ENCODE assay signal across 15 mouse cellular contexts in genomic region chr2:115774153-115774908, GRCm38 (mm10).
DNase-seq lines count a peak whose midpoint lies in the region; ATAC-seq lines count a peak whose summit lies in the region.
"Had no signal": no experiment of that assay in that cellular context is flagged by ENCODE, and none has a peak within 500 bp of the region (broad histone marks: within the 10 kb centered on the region; RNA-seq: fewer than 3 reads in every experiment).

No protein-coding gene starts in this region.

- H3K4me3 ChIP-seq in heart, embryonic 13.5 days, result no peak overlapping the region
- H3K4me3 ChIP-seq in stomach, embryonic 15.5 days (replicated peaks), result no peak overlapping the region
- H3K4me3 ChIP-seq: layer of hippocampus, adult 2 months; neural tube, embryonic 12.5 days had no signal

- no peaks in the 10 kb centered on the region for H3K9me3 ChIP-seq in heart, embryonic 13.5 days
- no peaks in the 10 kb centered on the region for H3K9me3 ChIP-seq in stomach, embryonic 15.5 days
- H3K9me3 ChIP-seq: neural tube, embryonic 12.5 days had no signal

- H3K27ac ChIP-seq in heart, embryonic 13.5 days (replicated peaks), result peak overlapping the region; percentile 86
- peak overlapping the region; percentile 86; the same call in 1 of the 2 replicates for H3K27ac ChIP-seq in stomach, embryonic 15.5 days
- H3K27ac ChIP-seq: layer of hippocampus, adult 2 months; neural tube, embryonic 12.5 days had no signal

- no peak for DNase-seq in heart, adult 8-10 months (ENCODE audit: low spot score)
- DNase-seq in kidney, postnatal 4 days, result peak; percentile 19 to 38
- no peak for DNase-seq in kidney, postnatal 25 days
- no peak for DNase-seq in left cerebral cortex, postnatal 10 days (ENCODE audit: extremely low spot score in 1 of 2, low spot score in 2 of 2)
- DNase-seq in embryo, embryonic 9.5 days (ENCODE audit: extremely low spot score), result no peak
- DNase-seq: cerebellum, adult 9-11 months; lung, adult 2 months; midbrain, embryonic 14.5 days; retina, postnatal 1 day; thymus, adult 18-20 months had no signal

- intact Hi-C loops in left cerebral cortex, postnatal 10 days (cut with DNase I), result no loop called here

- H3K27me3 ChIP-seq in heart, embryonic 13.5 days (replicated peaks), result no peaks in the 10 kb centered on the region
- no peaks in the 10 kb centered on the region for H3K27me3 ChIP-seq in stomach, embryonic 15.5 days (replicated peaks)
- H3K27me3 ChIP-seq: neural tube, embryonic 12.5 days had no signal

- H3K4me1 ChIP-seq in heart, embryonic 13.5 days, result peaks cover 44% of the 10 kb centered on the region
- H3K4me1 ChIP-seq in stomach, embryonic 15.5 days, result peaks cover 17% of the 10 kb centered on the region
- H3K4me1 ChIP-seq: neural tube, embryonic 12.5 days had no signal

- no peak overlapping the region for H3K4me2 ChIP-seq in heart, embryonic 13.5 days
- H3K4me2 ChIP-seq in stomach, embryonic 15.5 days, result no peak overlapping the region
- H3K4me2 ChIP-seq: neural tube, embryonic 12.5 days had no signal

- H3K9ac ChIP-seq in heart, embryonic 13.5 days, result no peak overlapping the region
- H3K9ac ChIP-seq in stomach, embryonic 15.5 days, result no peak overlapping the region
- H3K9ac ChIP-seq: neural tube, embryonic 12.5 days had no signal

- H3K36me3 ChIP-seq in heart, embryonic 13.5 days, result 0 out of 2 replicates have a peak, but pooled peaks cover 8% of the 10 kb centered on the region
- no peaks in the 10 kb centered on the region for H3K36me3 ChIP-seq in stomach, embryonic 15.5 days
- H3K36me3 ChIP-seq: neural tube, embryonic 12.5 days had no signal

- ATAC-seq in heart, embryonic 13.5 days (ENCODE audit: extremely low read depth, insufficient number of reproducible peaks, low FRiP score, low TSS enrichment), result no peak
- peak; percentile 63 for ATAC-seq in granulocyte monocyte progenitor cell, adult 5-6 weeks (replicated peaks; ENCODE audit: poor library complexity, severe bottlenecking)
- ATAC-seq in stomach, embryonic 15.5 days (ENCODE audit: insufficient read depth, low FRiP score, low read depth), result no peak

- 67% methylated on average over 5 of the region's 5 CpGs for WGBS in heart, embryonic 13.5 days
- 51% methylated on average over 5 of the region's 5 CpGs for WGBS in stomach, embryonic 15.5 days

Comparison
In these comparisons a context has a peak if more than half of its experiments do, and no peak if none do; other contexts are left out.
1. DNase-seq: peak in kidney, postnatal 4 days (2 of 2); none in heart, adult 8-10 months (single experiment), kidney, postnatal 25 days (0 of 2), left cerebral cortex, postnatal 10 days (0 of 2) and embryo, embryonic 9.5 days (single experiment).